Mouse (Mus musculus): ENCODE measurements around the gene Gbgt1.

Gene Gbgt1

DNA sequence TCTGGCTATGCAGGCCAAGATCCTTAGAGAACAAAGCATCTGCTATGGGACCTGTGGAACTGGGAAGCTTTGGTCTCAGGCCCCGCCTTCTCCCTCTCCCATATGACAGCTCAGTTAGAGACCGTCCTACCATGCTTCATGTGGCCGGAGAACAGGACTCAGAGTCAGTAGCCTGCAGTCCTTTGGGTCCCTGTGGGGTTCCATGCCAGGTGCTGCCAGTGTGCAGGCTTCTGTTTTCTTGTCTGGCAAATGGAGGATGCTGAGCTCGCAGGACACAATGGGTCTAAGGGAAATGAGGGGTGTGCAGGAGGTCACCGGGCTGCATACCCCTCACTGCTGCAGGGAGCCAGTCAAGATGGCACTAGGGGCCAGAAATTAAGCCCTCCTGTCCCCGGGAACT is 49.9 kb downstream of the Gbgt1 start:
- DNase-seq (ENCODE audit: extremely low spot score, low read depth, low spot score): no peak

DNA sequence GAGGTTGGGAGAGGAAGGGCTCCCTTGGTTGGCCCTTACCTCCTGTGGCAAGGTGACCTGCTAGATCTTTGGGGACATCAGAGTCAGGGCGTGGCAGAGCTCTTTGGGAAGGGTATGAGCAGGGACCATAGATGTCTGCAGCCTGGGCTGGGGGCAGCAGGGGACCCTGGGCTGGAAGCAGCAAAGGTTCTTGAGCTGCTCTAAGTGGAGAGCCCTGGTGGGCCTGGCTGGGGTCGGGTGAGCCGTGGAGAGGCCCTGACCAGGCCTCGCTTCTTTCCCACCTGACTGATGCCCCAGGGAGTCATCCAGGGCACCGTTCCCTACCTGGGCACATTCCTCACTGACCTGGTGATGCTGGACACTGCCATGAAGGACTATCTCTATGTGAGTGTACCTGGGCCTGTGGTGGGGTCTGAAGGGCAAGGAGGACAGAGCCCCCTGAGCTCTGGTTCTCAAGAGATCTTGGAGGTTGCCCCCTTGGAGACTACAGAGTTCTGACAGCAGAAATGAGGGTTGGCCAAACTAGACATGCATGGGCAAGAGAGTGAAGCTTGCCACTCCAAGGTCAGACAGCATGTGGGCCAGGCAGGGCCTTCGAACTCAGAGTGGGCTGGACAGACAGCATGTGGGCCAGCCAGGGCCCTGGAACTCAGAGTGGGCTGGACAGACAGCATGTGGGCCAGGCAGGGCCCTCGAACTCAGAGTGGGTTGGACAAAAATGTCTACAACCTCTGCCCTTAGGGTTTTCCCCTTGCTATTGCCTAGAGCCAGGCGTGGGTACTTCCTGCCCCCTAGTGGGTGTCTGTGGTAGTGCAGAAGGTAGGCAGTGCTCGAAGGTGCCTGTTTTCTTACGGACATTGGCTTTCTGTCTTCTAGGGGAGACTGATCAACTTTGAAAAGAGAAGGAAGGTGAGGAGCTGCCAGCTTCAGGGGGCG is 50.8 kb downstream of the Gbgt1 start:
- no peak for DNase-seq (ENCODE audit: extremely low spot score, low read depth, low spot score)

DNA sequence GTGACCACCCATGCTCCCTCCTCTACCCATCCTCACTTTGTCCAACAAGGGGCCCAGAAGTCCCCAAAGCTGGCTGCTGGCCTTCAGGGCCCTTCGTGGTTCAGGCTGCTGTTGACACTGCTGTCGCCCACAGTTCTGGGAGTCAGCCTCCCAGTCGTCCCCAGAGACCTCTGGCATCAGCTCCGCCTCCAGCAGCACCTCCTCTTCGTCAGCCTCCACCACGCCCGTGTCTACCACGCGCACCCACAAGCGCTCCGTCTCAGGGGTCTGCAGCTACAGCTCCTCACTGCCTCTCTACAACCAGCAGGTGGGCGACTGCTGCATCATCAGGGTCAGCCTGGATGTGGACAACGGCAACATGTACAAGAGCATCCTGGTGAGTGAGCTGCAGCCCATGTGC is 52.5 kb downstream of the Gbgt1 start:
- no peak for DNase-seq (ENCODE audit: extremely low spot score, low read depth, low spot score)

DNA sequence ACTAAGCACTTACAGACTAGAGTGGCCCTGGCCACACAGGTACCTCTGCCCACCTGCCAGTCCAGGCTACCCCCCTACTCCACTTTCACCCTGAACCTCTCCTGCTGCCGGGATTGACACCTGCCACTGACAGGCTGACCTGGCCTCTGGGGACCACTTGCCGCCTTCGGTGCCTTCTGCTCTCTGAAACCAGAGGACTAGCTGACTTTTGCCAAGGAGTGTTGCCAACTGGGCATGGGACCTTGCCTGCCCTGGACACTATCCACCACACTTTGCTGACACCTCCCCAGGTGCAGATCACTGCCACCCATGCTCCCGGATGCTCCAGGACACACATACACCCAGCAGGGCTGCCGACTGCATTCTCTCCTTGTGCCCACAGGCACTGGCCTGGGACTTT is 55.6 kb downstream of the Gbgt1 start:
- no peak for DNase-seq (ENCODE audit: extremely low spot score, low read depth, low spot score)
